Comparison of ENCODE assay signal across 25 mouse cellular contexts in genomic region chr6:134094620-134095019, GRCm38 (mm10).
"Had no signal": no experiment of that assay in that cellular context is flagged by ENCODE, and none has a peak within 500 bp of the region (broad histone marks: within the 10 kb centered on the region; RNA-seq: fewer than 3 reads in every experiment).

No protein-coding gene starts in this region.

- ATAC-seq: hindbrain, embryonic 16.5 days; inflammation-experienced regulatory T-cells, adult 6 months; intestine, embryonic 15.5 days; intestine, postnatal 0 days; liver, embryonic 12.5 days had no signal

- H3K36me3 ChIP-seq: hindbrain, embryonic 12.5 days; intestine, embryonic 15.5 days had no signal

- H3K27ac ChIP-seq: heart, embryonic 10.5 days; hindbrain, embryonic 10.5 days; hindbrain, embryonic 12.5 days; hindbrain, embryonic 14.5 days; intestine, embryonic 15.5 days; layer of hippocampus, adult 2 months; left cerebral cortex, adult 2 months; limb, embryonic 13.5 days; limb, embryonic 15.5 days; liver, embryonic 12.5 days had no signal

- H3K4me3 ChIP-seq: heart, embryonic 10.5 days; heart, embryonic 12.5 days; hindbrain, embryonic 10.5 days; hindbrain, embryonic 12.5 days; intestine, embryonic 15.5 days; layer of hippocampus, adult 2 months; left cerebral cortex, adult 2 months; limb, embryonic 13.5 days; limb, embryonic 15.5 days; liver, embryonic 12.5 days had no signal

- H3K9ac ChIP-seq: heart, embryonic 12.5 days; hindbrain, embryonic 12.5 days; hindbrain, embryonic 14.5 days; intestine, embryonic 15.5 days; limb, embryonic 13.5 days; limb, embryonic 15.5 days; liver, embryonic 12.5 days had no signal

- DNase-seq: gastrocnemius, postnatal 14 days; gastrocnemius, postnatal 36 days; heart, adult 11 months; heart, postnatal 10 days; heart, postnatal 4 days; kidney, adult 18-20 months; kidney, adult 8-10 months; kidney, postnatal 10 days; kidney, postnatal 25 days; kidney, postnatal 4 days; left cerebral cortex, postnatal 4 days had no signal

- H3K27me3 ChIP-seq: heart, embryonic 12.5 days; hindbrain, embryonic 12.5 days; intestine, embryonic 15.5 days; limb, embryonic 13.5 days; limb, embryonic 15.5 days; liver, embryonic 12.5 days had no signal
